Mouse (Mus musculus): ENCODE measurements around the gene Tmem206.

Tmem206 gene

DNA sequence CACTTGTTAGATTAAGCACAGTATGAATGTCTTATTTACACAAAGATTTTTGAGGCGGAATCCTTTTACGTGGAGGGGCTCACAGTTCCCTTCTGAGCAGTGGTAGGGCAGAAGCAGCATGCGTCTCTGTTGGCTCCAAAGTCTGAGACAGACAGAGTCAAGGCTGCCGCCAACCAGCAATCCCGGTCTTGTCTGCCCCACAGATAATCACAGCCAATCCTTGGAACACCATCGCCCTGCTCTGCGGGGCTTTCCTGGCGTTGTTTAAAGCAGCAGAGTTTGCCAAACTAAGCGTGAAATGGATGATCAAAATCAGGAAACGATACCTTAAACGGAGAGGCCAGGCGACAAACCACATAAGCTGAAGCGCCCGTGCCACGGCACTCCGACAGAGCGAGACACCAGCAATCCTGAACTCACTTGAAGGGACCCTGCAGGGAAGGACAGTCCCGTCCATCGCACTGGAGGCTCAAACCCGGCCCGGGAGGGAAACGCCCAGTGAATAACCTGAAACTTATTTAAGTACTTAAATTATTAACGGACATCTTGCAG, 23.9 kb downstream of the Tmem206 start:
- in situ Hi-C loops (cut with MboI, MseI) = loop anchor here (25.0 kb wide), 1 partner anchor 463 kb away; the partner anchor contains the start of gene Nek2

DNA sequence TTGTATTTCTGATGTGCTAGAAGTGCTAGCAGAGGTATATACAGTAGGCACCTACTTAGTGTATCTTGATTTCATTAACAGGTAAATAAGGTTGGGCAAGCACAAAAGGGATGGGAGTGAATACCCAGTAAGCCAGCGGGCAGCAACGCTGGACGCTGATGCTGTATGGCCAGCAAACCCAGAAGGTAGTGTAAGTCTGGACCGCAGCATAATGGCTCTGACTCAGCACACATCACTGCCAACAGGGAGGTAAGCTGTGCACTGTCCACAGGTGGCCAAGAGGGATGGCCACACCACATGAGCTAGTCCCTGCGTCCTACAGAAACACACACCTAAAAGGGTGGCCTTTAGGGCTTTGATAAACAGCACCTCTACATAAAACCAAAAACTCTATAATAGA, 24.6 kb downstream of the Tmem206 start:
- in situ Hi-C loops (cut with MboI, MseI) = no loop called here

DNA sequence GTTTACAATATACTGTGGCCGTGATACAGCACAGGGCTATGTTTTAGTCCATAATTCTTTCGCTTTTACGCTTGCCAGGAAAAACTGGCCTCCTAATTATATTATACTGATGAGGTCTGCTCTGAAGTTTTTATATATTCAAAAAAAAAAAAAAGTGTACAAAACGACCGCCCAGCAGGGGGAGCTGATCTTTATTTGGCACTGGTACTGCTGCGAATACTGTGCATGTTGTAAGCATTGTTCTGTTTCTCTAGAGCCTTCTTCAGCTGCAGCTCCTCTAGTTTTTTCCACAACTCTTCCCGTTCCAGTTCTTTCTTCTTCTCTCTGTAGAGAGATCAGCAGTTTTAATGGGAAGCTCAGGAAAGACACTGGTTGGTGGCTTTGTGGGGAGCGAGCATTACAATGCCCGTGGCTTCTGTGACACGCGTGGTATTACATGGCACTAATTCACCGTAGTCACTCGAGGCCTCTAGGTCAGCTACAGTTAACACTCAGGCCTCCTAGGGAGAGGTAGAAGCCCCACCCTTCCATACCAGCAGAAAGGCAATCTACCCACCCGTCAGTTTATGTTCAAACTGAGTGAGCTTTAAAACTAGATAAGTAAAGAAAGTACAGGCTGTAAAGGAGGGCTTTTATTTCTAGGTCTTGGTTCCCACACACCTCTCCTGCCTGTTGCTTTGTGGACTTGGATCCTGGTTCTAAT, 27.2 kb downstream of the Tmem206 start:
- in situ Hi-C loops (cut with MboI, MseI) = no loop called here

DNA sequence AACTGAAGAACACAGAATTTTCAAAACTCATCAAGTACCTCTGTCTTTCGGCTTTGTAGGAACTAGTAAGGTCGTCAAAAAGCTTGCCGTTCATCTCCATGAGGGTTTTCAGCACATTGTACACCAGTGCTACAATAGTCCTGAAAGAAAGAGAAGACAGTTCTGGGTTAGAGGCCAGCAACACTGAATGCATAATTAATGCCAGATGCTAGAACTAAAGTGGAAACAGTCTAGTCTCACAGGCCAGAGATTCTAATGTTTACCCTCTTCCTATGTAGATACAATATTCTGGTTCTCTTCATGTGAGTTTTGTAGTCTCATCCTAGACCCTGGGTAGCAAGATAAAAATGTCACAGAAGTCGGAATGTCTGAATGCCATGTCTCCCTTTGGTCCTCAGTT, 28.1 kb downstream of the Tmem206 start:
- in situ Hi-C loops (cut with MboI, MseI) = no loop called here

DNA sequence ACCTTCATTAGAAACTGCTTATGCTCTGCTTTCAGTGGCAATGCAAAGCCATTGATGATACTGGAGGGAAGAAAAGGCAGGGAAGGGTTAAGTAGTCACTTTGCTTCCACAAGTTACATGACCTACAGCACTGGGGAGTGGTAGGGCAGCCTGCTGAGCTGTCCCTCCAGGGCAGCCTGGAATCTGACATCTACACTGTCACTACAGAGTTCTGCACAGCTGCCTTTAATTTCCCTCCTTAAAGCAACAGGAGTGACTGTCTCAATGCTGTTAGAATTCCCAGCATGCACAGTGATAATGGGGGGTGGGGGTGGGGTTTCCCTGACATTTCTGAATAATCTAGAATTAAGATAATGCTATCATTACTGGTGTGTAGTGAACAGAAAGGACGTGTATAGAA, 31.2 kb downstream of the Tmem206 start:
- in situ Hi-C loops (cut with MboI, MseI) = no loop called here

DNA sequence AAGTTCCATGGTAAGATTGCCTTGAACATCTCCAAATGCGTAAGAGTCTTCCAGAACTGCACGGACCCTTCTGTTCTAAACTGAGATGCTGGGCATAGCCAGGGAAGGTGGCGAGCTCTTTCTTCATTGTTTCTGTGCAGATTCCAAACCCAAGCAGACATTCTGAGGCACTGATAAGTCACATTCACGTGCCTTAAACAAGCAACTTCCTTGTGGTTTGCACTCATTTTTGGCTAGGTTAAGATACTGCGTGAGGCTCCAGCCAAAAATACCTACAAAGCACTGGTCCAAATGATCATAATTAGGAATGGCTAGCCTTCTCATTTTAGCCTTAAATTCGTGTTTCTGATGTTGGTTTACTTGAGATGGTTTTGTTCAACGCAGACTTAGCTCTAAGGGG, 33.8 kb downstream of the Tmem206 start:
- in situ Hi-C loops (cut with MboI, MseI) = no loop called here

DNA sequence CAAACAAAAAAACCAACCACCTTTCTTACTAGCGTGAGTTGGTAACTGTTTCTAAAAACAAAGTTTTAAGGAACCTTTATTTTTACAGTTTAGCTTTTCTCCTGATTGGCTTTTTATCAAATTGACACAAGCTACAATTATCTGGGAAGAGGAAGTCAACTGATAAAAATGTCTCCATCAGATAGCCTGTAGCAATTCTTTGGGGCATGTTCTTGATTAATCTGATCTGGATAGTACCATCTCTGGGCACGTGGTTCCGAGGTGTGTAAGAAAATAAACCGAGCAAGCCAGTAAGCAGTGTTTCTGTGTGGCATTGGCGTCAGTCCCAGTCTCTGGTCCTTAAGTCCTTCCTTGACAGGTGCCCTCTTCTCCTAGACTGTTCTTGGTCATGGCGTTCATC, 36.7 kb downstream of the Tmem206 start:
- in situ Hi-C loops (cut with MboI, MseI) = no loop called here

DNA sequence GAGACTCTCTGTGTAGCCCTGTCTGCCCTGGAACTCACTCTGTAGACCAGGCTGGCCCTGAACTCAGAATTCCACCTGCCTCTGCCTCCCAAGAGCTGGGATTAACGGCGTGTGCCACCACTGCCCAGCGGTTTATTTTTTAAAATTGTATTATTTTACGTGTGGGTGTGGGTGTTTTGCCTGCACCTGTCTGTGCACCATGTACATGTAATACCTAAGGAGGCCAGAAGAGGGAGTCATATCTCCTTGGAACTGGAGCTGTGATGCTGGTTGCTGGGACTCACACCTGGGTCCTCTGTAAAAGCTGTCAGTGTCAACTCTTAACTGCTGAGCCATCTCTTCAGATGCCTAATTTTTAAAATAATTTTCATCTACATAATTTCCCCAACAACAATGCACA, 38.8 kb downstream of the Tmem206 start:
- in situ Hi-C loops (cut with MboI, MseI) = no loop called here

DNA sequence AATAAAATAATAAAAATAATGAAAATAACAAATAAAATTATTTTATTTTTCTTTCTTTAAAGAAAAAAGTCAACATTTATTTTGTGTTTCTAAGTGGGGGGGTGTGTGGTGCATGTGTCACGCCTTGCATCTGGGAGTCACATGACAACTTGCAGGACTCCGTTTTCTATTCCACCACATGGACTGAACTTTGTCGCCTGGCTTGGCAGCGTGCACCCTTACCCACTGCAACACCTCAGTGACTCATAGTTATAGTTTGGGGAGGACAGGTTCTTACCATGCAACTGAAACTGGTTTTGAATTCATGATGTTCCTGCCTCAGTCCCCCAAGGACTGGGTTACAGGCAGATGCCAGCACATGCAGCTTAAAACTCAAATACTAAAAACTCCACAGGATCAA, 42.5 kb downstream of the Tmem206 start:
- in situ Hi-C loops (cut with MboI, MseI) = no loop called here

DNA sequence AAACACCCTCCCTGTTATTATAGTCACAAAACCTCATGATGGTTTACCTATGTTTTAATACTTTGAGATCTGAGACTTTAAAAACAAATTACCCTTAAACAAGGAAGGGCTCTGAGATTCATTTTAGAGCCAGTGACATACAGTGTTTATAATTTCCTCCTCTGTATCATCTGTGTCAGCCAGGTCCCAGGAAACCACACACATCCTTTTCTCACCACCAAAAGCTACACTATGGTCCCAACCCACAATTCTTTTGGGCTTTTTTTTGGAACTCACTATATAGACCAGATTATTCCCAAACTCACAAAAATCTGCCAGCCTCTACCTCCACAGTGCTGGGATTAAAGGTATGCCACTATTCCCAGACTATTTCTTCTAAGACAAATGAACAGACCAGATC, 43.4 kb downstream of the Tmem206 start:
- in situ Hi-C loops (cut with MboI, MseI) = no loop called here

DNA sequence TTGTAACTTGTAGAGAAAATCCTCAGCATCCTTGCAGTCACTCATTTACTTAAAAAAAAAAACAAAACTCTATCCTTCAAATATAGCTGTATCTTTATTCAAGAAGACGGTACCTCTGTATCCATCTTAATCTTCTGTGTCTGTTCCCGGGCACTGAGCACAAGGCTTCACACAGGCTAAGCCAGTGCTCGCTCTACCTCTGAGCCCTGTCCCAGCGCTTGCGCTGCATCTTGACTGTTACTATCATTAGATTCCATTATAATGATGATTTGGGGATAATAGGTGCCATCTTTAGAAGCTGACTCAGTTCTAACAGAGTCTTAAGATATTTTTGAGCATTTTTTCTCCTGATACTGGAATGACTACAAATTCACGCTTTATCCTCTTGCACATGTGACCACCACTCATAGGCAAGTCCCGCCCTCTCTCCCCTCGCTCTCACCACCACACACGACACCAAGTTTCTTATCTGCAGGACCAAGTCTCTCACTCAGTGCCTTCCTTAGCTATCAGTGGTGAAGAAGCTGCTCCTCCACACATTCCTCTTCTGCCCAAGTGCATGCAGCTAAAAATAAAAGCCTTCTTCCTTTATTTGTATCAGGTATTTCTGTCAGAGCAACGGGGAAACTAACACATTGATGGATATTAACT, 49.4 kb downstream of the Tmem206 start:
- in situ Hi-C loops (cut with MboI, MseI) = no loop called here

DNA sequence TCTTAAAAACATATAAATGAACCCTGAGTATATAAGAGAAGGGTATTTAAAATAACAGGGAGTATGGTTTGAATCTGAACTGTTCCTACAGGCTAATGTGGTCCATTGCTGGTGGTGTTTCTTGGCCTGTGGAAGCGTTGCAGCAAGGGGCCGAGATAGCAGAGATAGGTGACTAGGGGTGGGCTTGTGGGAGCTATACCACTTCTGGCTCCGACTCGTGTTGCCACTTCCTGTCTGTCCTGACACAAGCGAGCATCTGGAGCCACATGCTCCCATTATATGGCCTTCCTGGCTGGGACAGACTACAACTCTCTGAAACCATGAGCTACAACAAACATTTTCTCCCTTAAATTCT, 49.9 kb downstream of the Tmem206 start:
- in situ Hi-C loops (cut with MboI, MseI) = no loop called here

DNA sequence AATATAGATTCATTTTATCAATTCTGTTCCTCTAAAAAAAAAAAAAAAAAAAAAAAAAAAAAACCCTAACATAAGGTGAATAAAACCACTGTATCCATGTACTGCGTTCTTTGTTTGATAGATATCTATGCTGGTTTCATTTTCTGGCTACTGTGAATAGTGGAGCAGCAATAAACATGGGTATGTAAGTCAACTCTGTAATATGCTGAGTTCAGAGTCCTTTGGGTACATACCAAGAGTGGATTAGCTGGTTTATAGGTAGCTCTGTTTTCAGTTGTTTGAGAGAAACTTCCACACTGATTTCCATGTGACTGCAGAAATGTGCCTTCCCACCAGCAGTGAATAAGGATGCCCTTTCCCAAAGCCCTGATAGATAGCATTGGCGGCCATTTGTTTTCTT, 52.4 kb downstream of the Tmem206 start:
- in situ Hi-C loops (cut with MboI, MseI) = no loop called here

DNA sequence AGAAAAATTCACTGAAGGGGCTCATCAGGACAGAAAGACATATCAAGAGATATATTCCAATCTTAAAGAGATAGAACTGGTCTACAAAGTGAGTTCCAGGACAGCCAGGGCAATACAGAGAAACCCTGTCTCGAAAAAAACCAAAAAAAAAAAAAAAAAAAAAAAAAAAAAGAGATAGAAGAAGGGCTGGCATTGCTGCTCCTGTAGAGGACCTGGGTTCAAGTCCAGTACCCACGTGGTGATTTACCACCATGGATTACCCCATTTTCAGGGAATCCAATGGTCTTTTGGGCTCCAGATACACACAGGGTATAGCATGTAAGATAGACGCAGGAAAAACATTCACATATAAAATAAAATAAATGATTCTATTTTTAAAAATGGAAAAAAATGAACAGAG, 55.1 kb downstream of the Tmem206 start:
- in situ Hi-C loops (cut with MboI, MseI) = no loop called here

DNA sequence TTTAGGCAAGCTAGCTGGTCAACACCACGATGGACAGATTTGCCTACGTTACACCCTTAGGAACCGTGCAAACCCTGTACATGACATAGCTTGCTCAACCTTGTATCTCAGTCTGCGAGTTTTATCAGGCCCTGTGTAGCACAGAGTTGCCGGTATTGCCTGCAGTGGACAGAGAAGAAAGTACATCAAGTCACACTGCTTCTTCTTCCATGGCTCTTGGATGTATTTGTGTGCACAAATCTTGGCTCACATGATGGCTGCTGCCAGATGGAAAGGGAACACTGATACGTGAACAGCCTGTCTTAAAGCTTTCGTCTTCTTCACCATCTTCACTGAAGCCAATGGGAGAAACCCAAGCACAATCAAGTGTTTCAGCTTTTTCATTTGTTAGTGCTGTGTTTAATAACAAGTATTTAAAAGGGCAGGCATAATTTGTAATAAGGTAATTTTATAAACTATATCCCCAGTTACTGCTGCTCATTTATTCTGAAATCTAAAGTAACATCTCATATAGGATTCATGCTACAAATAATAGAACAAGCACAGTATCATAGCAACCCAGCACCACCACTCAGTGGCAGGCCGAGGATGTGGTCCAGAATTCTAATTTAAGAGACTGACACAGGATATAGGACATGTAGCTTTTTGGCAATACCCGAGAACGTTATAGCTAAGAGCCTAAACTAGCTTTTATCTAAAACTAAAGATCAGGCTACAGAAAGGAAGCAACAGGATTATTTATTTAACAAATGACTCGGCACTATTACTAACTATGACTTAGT, 56.4 kb downstream of the Tmem206 start:
- in situ Hi-C loops (cut with MboI, MseI) = no loop called here

DNA sequence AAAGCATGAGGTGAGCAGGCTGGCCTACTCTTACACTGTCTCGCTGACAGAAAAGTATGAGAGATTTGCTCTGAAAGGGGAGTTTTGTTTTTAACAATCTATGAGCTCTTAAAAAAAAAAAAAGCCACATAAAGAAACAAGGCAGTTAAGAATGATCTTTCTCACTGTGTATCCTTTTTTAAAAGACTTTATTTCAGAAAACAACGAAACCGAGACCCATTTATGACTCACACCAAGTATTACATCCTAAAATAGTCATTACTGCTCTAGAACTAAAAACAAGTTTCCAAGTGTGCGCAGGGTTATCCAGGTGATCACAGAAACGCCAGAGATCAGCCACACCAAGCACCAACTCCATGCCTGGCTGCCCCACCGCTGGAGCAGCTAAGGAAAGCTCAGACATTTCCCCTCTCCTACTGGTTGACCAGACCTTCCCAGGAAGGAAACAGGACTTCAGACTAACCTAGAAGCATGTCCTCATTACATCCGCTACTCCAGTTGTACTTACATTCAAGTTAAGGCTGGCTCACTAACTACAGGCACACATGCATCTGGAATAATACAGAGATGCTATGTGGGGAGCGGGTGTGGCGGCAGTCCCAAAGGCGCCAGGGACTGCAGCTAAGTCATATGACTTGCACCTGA, 59.2 kb downstream of the Tmem206 start:
- in situ Hi-C loops (cut with MboI, MseI) = no loop called here

DNA sequence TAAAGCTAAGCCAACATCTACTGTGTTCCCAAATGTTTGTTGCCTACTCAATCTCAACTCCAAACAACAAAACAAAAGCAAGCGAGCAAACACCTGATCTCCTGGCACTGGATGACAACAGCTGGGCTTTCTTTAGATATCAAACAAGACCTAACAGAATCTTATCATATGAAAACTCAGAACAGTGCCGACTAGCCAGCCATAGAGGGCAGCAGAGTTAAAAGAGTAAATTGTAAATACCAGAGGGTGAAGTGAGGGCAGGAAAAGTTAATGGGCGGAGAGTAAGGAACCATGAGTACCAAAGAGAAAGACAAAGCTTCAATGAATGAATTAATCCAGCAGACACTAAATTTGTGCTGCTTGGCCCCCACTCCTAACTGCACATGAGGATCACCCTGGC, 65.6 kb downstream of the Tmem206 start:
- in situ Hi-C loops (cut with MboI, MseI) = loop anchor here (10.0 kb wide), 1 partner anchor 423 kb away; no protein-coding TSS in a partner anchor

DNA sequence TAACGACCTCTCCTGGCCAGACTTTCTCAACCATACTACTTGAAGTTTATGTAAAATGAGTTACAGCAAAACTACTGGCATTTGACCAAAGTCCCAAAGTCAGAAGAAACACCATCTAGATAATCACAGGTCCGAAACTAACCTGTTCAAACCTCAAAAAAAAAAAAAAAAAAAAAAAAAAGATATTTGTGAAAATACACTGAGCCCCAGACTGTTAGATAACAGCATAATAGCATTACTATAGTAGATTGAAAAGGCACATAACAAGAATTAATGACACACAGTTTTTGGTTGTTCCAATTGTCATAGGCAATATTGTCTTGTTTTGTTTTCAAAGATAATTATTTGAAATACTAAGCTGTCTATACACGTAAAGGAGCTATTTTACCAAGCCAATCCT, 67.8 kb downstream of the Tmem206 start:
- in situ Hi-C loops (cut with MboI, MseI) = loop anchor here (10.0 kb wide), 1 partner anchor 421 kb away; no protein-coding TSS in a partner anchor

DNA sequence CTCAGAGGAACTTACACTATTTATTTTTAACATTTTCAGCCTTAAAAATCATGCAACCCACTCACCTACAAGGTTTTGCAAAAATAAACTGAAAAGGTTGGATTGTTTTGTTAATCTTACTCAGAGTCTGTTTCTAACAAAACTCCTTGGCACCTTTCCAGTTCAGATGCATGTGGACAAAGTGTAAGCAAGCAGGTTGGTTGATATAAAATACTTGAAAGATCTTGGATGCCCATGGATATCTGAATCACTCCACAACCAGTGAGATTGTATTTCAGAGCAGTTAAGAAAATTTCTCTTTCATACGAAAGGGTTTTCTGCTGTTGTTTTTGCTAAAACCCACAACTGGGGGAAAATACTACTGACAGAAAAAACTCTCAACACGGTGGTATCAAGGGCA, 68.4 kb downstream of the Tmem206 start:
- in situ Hi-C loops (cut with MboI, MseI) = loop anchor here (10.0 kb wide), 1 partner anchor 421 kb away; no protein-coding TSS in a partner anchor

DNA sequence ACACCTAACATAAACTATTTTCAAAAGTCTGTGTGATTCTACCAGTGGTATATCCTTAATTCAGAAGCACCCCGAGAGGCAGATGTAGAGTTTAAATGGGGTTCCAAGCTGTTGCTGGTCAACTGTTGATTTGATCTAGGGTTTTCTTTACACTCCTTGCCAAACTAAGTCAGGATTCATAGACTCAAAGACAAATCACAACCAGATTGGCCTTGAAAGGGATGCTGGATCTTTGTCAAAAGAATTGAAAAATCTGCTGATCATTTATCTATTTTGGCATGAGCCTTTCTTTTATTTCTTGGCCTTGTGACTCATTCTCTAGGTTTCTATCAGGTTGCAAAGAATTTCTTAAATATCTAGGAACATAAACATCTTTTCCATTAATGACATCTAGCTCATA, 69.5 kb downstream of the Tmem206 start:
- in situ Hi-C loops (cut with MboI, MseI) = loop anchor here (10.0 kb wide), 1 partner anchor 420 kb away; no protein-coding TSS in a partner anchor

DNA sequence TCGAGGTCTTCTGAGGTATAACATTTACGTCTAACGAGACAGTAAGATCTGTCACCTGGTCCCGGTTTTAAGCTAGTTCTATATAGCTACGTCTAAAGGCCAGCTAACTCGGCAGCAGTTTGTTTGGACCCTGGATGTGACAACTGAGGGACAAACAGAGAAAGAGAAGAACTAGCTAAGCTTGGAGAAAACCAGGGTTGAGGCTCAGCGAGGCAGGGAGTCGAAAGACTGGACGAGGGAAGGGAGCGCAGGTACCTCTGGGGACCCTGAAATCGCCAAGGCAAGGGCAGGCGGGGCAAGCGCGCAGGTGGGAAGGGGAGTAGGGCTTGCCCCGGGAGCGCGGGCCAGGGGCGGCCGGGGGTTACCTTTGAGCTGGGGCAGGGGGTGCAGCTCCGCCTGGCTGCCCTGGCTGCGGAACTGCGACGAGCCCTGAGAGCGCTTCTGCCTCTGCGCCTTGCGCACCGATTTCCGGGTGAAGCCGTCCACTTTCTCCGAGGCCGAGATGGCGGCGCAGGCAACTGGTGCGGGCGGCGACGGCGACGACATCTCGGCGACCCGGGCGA, 70.2 kb downstream of the Tmem206 start:
- in situ Hi-C loops (cut with MboI, MseI) = loop anchor here (10.0 kb wide), 1 partner anchor 419 kb away; no protein-coding TSS in a partner anchor
